In the genomic region with DNA sequence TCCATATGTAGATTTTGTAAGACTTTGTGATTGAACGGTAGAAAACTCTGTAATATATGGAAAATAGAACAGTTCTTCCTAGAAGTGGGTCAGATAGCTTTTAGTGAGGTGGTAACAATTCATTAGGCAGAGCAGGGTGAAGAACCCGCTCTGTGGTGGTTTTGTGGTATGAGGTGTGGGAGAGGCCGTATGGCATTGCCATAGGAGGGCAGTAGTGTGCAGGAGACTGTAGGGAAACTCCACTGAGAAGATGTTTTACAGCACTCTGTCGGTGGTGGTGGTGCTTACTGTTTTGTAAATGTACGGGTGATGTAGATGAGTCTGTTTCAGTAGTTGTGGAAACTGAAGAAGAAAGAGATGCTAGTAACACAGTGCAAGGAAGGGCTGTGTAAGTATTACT, we compare ENCODE assay signal across 12 mouse cellular contexts. TPM values are rescaled to one million over a fixed set of nuclear protein-coding genes. Genes with fewer than 3 reads are reported as not detected.
A peak's percentile ranks its signal among the peaks of the same experiment; 100 is the strongest.
DNase-seq lines count a peak whose midpoint lies in the region; ATAC-seq and TF ChIP-seq lines count a peak whose summit lies in the region.
"Had no signal": no experiment of that assay in that cellular context is flagged by ENCODE, and none has a peak within 500 bp of the region (broad histone marks: within the 10 kb centered on the region; RNA-seq: fewer than 3 reads in every experiment).

No protein-coding gene starts in this region.

- no peaks in the 10 kb centered on the region for H3K9me3 ChIP-seq in kidney, postnatal 0 days (replicated peaks; ENCODE audit: low read length)
- H3K9me3 ChIP-seq in CH12.LX (replicated peaks; ENCODE audit: low read length) = no peaks in the 10 kb centered on the region
- H3K9me3 ChIP-seq in forebrain, embryonic 15.5 days = no peaks in the 10 kb centered on the region
- H3K9me3 ChIP-seq: limb, embryonic 10.5 days had no signal

- DNase-seq in kidney, postnatal 0 days (ENCODE audit: low spot score) = no peak
- no peak for DNase-seq in kidney, adult 11 months
- DNase-seq in 3T3-L1 (ENCODE audit: low read depth, low spot score) = peak; percentile 43
- peak; percentile 46 for DNase-seq in CH12.LX (ENCODE audit: extremely low read depth)
- DNase-seq in ovary, postnatal 10 days (ENCODE audit: low spot score) = no peak
- DNase-seq: cerebellum, adult 9-11 months; forebrain, postnatal 0 days; gastrocnemius, postnatal 14 days had no signal

- no peak overlapping the region for H3K4me2 ChIP-seq in kidney, postnatal 0 days (ENCODE audit: low read length)
- H3K4me2 ChIP-seq in CH12.LX (ENCODE audit: insufficient read depth, low read depth, poor library complexity, severe bottlenecking) = no peak overlapping the region
- H3K4me2 ChIP-seq in forebrain, embryonic 15.5 days (replicated peaks) = no peak overlapping the region

- H3K79me2 ChIP-seq in CH12.LX (replicated peaks; ENCODE audit: control insufficient read depth, extremely low read depth, insufficient read depth, poor library complexity, severe bottlenecking) = peaks cover 3% of the 10 kb centered on the region; the same call in 1 of the 2 replicates

- no peak for TF ChIP-seq EP300 in CH12.LX (IDR thresholded peaks at IDR 0.05; ENCODE audit: low read length)

- dilution Hi-C loops in CH12.LX (cut with MboI; ENCODE audit: extremely low pct_ligation_motif_present, extremely low pct_unique_long_range_greater_than_20kb, low sequenced_read_pairs) = no loop called here

- peak; percentile 15 for TF ChIP-seq RAD21 in CH12.LX (IDR thresholded peaks at IDR 0.05; ENCODE audit: low read depth, low read length)

- in situ Hi-C loops in CH12.LX (cut with MboI; ENCODE audit: low pct_ligation_motif_present, low pct_unique_long_range_greater_than_20kb, low sequenced_read_pairs) = no loop called here

- H3K36me3 ChIP-seq in kidney, postnatal 0 days (ENCODE audit: insufficient read depth, low read length) = peaks cover 60% of the 10 kb centered on the region
- H3K36me3 ChIP-seq in CH12.LX (replicated peaks in 1 of 2; ENCODE audit: control insufficient read depth in 1 of 2, insufficient read depth in 1 of 2, low read length in 1 of 2) = peaks cover 69 to 92% of the 10 kb centered on the region in 2 experiments
- H3K36me3 ChIP-seq in forebrain, embryonic 15.5 days = peaks cover 84% of the 10 kb centered on the region

- no peak for ATAC-seq in kidney, postnatal 0 days (replicated peaks; ENCODE audit: low FRiP score, low read depth)
- ATAC-seq in activated CD4-positive, CD25-positive, alpha-beta regulatory T cell, adult 4 months = peak; percentile 36
- ATAC-seq in forebrain, embryonic 15.5 days (replicated peaks) = no peak
- ATAC-seq: forebrain, postnatal 0 days had no signal

- no peak overlapping the region for H3K27ac ChIP-seq in kidney, postnatal 0 days
- H3K27ac ChIP-seq in CH12.LX (ENCODE audit: insufficient read depth, low read depth) = no peak overlapping the region
- no peak overlapping the region for H3K27ac ChIP-seq in forebrain, embryonic 15.5 days (replicated peaks)
- H3K27ac ChIP-seq: limb, embryonic 10.5 days had no signal

- TF ChIP-seq POLR2A in CH12.LX (IDR thresholded peaks at IDR 0.05; ENCODE audit: low read depth, low read length) = no peak

- no peaks in the 10 kb centered on the region for H3K4me1 ChIP-seq in kidney, postnatal 0 days (replicated peaks; ENCODE audit: insufficient read depth, low read length)
- peaks cover 2 to 5% of the 10 kb centered on the region in 2 experiments; a peak in 2 of 4 replicates for H3K4me1 ChIP-seq in CH12.LX (ENCODE audit: control insufficient read depth in 1 of 2, insufficient read depth in 2 of 2)
- no peaks in the 10 kb centered on the region for H3K4me1 ChIP-seq in forebrain, embryonic 15.5 days
- H3K4me1 ChIP-seq: limb, embryonic 10.5 days had no signal

- no peak overlapping the region for H3K4me3 ChIP-seq in kidney, postnatal 0 days (replicated peaks; ENCODE audit: low read depth, low read length)
- H3K4me3 ChIP-seq in CH12.LX (replicated peaks in 1 of 3; ENCODE audit: low read depth in 2 of 3, low read length in 2 of 3, poor library complexity in 1 of 3) = no peak overlapping the region
- no peak overlapping the region for H3K4me3 ChIP-seq in forebrain, embryonic 15.5 days
- H3K4me3 ChIP-seq: erythroblast, embryonic 14.5 days; limb, embryonic 10.5 days had no signal

- no peaks in the 10 kb centered on the region for H3K27me3 ChIP-seq in kidney, postnatal 0 days (ENCODE audit: insufficient read depth, low read length)
- H3K27me3 ChIP-seq in CH12.LX (replicated peaks) = no peaks in the 10 kb centered on the region
- no peaks in the 10 kb centered on the region for H3K27me3 ChIP-seq in forebrain, embryonic 15.5 days

- 76% methylated on average over 5 of the region's 5 CpGs for WGBS in kidney, postnatal 0 days
- 74% methylated on average over 5 of the region's 5 CpGs for WGBS in forebrain, embryonic 15.5 days

- H3K9ac ChIP-seq in kidney, postnatal 0 days (ENCODE audit: low read depth, low read length) = no peak overlapping the region
- H3K9ac ChIP-seq in CH12.LX (ENCODE audit: insufficient read depth, low read depth) = no peak overlapping the region
- no peak overlapping the region for H3K9ac ChIP-seq in forebrain, embryonic 15.5 days (replicated peaks)
- H3K9ac ChIP-seq: forebrain, postnatal 0 days had no signal

- peak; percentile 39; the same call in 1 of the 2 replicates for TF ChIP-seq CTCF in kidney, postnatal 0 days (IDR thresholded peaks at IDR 0.05; ENCODE audit: low read depth)
- TF ChIP-seq CTCF in CH12.LX (conservative IDR thresholded peaks at IDR 0.05 in 1 of 2, IDR thresholded peaks at IDR 0.05 in 1 of 2; ENCODE audit: low read depth in 2 of 2, low read length in 2 of 2) = peak in 1 of 2 experiments; percentile 60; a peak in 2 of 4 replicates

TF ChIP-seq in CH12.LX, 34 proteins besides CTCF, POLR2A, EP300 and RAD21:
- TF ChIP-seq SMC3 (IDR thresholded peaks at IDR 0.05; ENCODE audit: low read depth, low read length) (peak; percentile 29; the same call in 1 of the 2 replicates), KAT2A (IDR thresholded peaks at IDR 0.05; ENCODE audit: insufficient replicate concordance, low read length) (no peak)

RNA-seq across cellular contexts. Expression of gene Polr2b, which starts 20.2 kb away (rescaled TPM):
- polyA plus RNA-seq in kidney, postnatal 0 days (2015; fragmentation: Nextera tagmentation; extraction: Ambion mirVana) = 46.1 and 49.7 TPM in 2 replicates
- total RNA-seq in CH12.LX (2012; rRNA removed) (133 and 140 TPM in 2 replicates), CH12.LX (2014; rRNA removed) (119 and 129 TPM in 2 replicates)
- polyA plus RNA-seq in CH12.LX (2012; ENCODE audit: insufficient read length, low read depth) = 78.0 and 88.0 TPM in 2 replicates
- polyA plus RNA-seq in activated CD4-positive, CD25-positive, alpha-beta regulatory T cell, adult 4 months (2017; shearing (Covaris generic)) = 10 to 100 TPM; 45.0 to 49.2 TPM
- polyA plus RNA-seq in forebrain, embryonic 15.5 days (2015; fragmentation: Nextera tagmentation; extraction: Ambion mirVana) = 74.3 and 78.5 TPM in 2 replicates

RNA-seq across cellular contexts. Expression of gene Noa1, which starts 20.3 kb away (rescaled TPM):
- 27.0 and 28.4 TPM in 2 replicates for polyA plus RNA-seq in kidney, postnatal 0 days (2015; fragmentation: Nextera tagmentation; extraction: Ambion mirVana)
- 25.8 and 33.0 TPM in 2 replicates for total RNA-seq in CH12.LX (2012; rRNA removed)
- 44.3 and 45.7 TPM in 2 replicates for total RNA-seq in CH12.LX (2014; rRNA removed)
- 59.4 and 60.7 TPM in 2 replicates for polyA plus RNA-seq in CH12.LX (2012; ENCODE audit: insufficient read length, low read depth)
- polyA plus RNA-seq in activated CD4-positive, CD25-positive, alpha-beta regulatory T cell, adult 4 months (2017; shearing (Covaris generic)) = 1 to 10 TPM; 5.0 to 8.3 TPM
- 42.6 and 42.7 TPM in 2 replicates for polyA plus RNA-seq in forebrain, embryonic 15.5 days (2015; fragmentation: Nextera tagmentation; extraction: Ambion mirVana)

Comparison
In these comparisons a context has a peak if more than half of its experiments do, and no peak if none do; other contexts are left out.
1. DNase-seq: peak in 3T3-L1 (single experiment) and CH12.LX (single experiment); none in kidney, postnatal 0 days (single experiment), kidney, adult 11 months (single experiment) and ovary, postnatal 10 days (single experiment).